Mouse (Mus musculus): ENCODE results near the gene Abcc8. TPM values are rescaled to one million over a fixed set of nuclear protein-coding genes. Genes with fewer than 3 reads are reported as not detected.

Abcc8 gene
- polyA plus RNA-seq, 1 experiment: 1.1 TPM

DNA sequence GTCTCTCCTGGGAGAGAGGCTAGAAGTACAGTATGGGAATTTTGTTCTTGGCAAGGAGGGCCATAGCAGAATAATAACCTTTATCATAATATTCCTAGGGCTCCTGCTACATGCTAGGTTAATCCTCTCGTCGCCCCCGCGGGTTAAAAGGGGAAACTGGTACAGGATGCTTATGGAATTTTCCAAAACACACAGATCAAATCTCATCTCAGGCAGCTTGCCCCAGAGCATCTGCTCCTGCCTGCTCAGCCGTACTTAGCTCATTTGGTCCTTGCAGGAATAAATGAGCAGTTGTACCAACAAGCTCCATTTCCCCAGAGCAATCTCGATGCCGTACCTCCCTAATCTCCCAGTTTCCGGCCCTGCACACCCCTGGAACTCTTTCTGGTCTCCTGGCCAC lies 48.0 kb downstream of the Abcc8 start:
- Histone ChIP-seq H3K4me1 (ENCODE audit: control insufficient read depth, insufficient read depth, insufficient read length, low read length) (no peaks in the 10 kb centered on the region), H3K4me3 (ENCODE audit: insufficient read depth, low read depth, low read length) (no peak overlapping the region), H3K27ac (replicated peaks; ENCODE audit: low read depth, low read length) (no peak overlapping the region)

DNA sequence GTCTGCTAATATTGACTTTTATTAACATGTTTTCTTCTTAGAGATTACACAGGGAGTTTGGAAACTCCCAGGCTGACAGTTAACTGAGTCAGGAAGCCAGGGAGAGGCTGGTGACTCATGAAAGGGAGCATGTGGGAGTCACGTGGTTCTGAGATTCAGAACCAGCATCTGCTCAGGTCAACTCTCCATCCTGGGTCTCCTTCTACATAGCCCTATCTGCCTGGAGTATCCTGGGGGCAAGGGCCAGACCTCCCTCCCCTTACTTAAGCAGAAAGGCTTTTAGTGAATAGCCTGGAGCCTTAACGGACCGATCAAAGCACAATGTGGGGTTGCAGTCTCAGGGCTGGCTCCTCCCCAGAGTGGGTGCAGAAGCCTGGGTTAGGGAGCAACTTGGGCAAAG lies 48.6 kb downstream of the Abcc8 start:
- Histone ChIP-seq H3K4me3 (ENCODE audit: insufficient read depth, low read depth, low read length) (no peak overlapping the region), H3K4me1 (ENCODE audit: control insufficient read depth, insufficient read depth, insufficient read length, low read length) (no peaks in the 10 kb centered on the region), H3K27ac (replicated peaks; ENCODE audit: low read depth, low read length) (no peak overlapping the region)

DNA sequence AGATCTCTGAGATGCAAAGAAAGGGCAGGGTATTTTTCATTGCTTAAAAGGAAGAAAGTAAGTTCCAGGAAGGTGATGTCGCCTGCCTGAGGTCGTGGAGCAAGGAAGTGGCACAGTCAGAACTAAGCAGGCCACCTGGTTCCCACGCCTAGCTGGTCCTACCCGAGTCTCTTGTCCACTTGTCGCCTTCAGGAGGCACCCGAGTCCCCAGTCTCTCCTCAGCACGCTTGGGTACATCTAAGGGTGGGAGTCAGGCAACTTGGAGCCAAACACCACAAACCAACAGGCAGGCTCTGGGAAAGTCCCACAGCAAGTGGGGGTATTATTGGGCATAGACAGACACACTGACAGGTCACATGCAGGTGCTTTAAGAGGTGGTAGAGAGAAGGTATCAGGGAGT lies 49.1 kb downstream of the Abcc8 start:
- no peaks in the 10 kb centered on the region for H3K4me1 ChIP-seq (ENCODE audit: control insufficient read depth, insufficient read depth, insufficient read length, low read length)
- H3K4me3 ChIP-seq (ENCODE audit: insufficient read depth, low read depth, low read length): no peak overlapping the region

DNA sequence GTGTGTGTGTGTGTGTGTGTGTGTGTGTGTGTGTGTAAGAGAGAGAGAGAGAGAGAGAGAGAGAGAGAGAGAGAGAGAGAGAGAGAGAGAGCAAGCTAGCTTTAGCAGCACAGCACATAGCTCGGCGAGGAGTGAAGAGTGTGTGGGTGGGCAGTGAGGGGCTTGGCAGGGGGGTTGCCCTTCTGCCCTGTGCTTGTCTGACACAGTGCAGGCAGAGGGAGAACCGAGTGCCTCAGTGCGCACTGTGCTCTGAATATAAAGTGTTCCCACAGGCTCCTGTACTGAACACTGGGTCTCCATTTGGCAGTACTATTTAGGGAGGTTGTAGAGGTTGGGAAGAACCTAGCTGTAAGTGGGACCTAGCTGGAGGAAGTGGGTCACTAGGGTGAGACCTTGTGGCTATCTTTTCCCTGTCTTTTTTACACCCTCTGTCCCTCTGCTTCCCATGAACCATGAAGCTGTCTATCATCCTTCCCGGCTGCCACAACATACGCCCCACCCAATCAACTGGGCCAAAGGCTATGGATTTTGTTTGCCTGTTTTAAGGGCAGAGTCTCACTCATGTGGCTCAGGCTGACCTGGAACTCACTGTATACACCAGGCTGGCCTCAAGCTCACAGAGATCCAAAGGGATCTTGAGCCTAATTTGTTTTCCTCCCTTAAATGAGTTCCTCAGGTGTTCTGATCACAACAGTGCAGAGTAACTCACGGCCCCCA lies 50.2 kb downstream of the Abcc8 start:
- no peak overlapping the region for H3K27ac ChIP-seq (replicated peaks; ENCODE audit: low read depth, low read length)
- no peaks in the 10 kb centered on the region for H3K4me1 ChIP-seq (ENCODE audit: control insufficient read depth, insufficient read depth, insufficient read length, low read length)
- no peak overlapping the region for H3K4me3 ChIP-seq (ENCODE audit: insufficient read depth, low read depth, low read length)

More for the DNA sequence above, 49.1 kb downstream of the Abcc8 start:
- H3K27ac ChIP-seq (replicated peaks; ENCODE audit: low read depth, low read length): no peak overlapping the region

DNA sequence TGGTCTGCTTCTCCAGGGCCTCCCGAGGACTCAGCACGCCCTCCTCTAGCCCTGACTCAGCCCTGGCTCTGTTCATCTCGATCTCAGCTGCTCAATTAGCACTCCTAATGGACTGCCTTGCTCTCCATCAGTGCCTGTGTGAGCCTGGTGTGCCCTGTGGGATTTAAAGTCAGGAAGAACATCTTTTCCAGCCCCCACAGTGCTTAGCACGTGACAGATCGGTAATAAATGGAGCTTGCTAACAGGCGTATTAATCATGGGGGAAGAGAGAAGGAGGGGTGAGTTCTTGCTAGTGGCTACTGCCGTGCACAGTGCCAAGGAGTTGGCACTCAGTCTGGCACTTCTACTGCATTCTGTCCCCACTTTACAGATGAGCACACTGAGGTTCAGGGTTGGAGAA lies 51.6 kb downstream of the Abcc8 start:
- H3K4me1 ChIP-seq (ENCODE audit: control insufficient read depth, insufficient read depth, insufficient read length, low read length): no peaks in the 10 kb centered on the region
- no peak overlapping the region for H3K4me3 ChIP-seq (ENCODE audit: insufficient read depth, low read depth, low read length)
- no peak overlapping the region for H3K27ac ChIP-seq (replicated peaks; ENCODE audit: low read depth, low read length)

DNA sequence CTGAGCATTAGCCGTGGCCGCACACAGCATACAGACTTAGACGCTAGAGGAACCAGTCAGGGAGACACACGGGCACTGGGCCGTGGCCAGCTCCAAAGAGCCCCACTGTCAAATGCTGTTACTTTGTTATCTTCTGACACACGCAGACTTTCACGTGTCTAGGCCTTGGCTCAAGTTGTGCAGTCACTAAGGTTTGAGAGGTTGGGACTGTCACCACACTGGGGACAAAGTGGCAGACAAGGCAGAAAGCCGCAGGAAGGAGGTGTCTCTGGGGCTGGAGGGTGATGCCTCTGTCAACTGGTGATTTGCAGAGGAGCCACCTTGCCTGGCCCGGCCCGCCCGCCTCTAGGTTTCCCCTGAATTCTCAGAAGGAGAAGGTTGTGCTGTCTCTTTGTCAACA lies 54.5 kb downstream of the Abcc8 start:
- Histone ChIP-seq H3K4me3 (ENCODE audit: insufficient read depth, low read depth, low read length) (no peak overlapping the region), H3K27ac (replicated peaks; ENCODE audit: low read depth, low read length) (no peak overlapping the region), H3K4me1 (ENCODE audit: control insufficient read depth, insufficient read depth, insufficient read length, low read length) (no peaks in the 10 kb centered on the region)

DNA sequence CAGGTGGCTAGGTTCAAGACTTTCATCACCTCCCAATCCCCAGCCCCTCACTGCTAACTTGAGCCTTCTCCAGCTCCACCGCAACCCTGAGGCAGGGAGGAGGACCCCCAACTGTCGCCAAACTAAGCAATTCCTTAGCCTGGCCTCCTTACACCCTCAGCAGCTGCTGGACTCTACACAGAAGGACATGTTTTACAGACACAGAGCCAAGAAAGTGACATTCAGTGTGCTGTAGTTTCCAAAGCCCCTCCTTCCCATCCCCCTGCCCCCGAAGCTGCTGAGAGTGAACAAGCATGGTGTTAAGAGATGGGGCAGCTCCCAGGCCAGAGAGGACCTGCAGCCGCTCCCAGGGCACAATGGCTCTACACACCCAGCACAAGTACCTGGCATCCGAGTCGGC lies 55.4 kb downstream of the Abcc8 start:
- no peak overlapping the region for H3K4me3 ChIP-seq (ENCODE audit: insufficient read depth, low read depth, low read length)
- H3K27ac ChIP-seq (replicated peaks; ENCODE audit: low read depth, low read length): no peak overlapping the region
- no peaks in the 10 kb centered on the region for H3K4me1 ChIP-seq (ENCODE audit: control insufficient read depth, insufficient read depth, insufficient read length, low read length)

DNA sequence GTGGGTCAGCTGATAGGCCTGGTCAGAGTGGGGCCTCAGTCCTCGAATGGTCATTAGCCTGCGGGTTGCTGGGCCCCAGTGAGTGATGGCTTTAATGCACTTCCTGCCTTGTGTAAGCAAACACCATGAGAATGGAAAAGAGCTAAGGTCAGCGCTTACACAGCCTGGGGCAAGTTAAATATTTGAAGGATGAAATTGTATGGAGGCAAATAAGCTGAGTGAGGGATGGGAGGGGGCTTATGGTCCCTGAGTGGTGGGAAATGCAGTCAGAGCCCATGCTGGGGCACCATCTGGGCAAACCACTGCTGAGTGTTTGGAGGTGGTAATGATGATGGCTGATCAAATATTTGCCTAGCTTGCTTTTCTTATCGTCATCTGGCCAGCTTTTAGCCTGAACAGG lies 56.9 kb downstream of the Abcc8 start:
- Histone ChIP-seq H3K4me3 (ENCODE audit: insufficient read depth, low read depth, low read length) (no peak overlapping the region), H3K4me1 (ENCODE audit: control insufficient read depth, insufficient read depth, insufficient read length, low read length) (no peaks in the 10 kb centered on the region), H3K27ac (replicated peaks; ENCODE audit: low read depth, low read length) (no peak overlapping the region)

DNA sequence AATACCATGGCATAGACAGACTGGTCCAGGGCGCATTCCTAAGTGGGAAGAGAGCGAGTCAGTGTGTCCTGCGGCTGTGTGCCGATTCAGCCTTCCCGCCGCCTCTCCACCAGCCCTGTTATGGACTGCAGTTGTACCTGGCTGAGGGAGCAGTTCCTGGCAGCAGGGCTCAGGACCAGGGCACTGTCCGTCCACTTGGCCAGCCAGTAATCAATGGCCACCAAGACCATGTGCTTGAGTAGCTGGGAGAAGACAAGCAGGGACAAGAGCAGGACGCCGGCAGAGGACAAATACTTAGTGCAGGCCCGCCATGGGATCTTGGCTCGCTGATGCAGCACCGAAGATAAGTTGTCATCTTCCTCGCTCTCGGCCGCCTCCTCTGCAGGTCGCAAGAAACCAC lies 62.8 kb downstream of the Abcc8 start:
- no peak overlapping the region for H3K27ac ChIP-seq (replicated peaks; ENCODE audit: low read depth, low read length)
- H3K4me1 ChIP-seq (ENCODE audit: control insufficient read depth, insufficient read depth, insufficient read length, low read length): no peaks in the 10 kb centered on the region
- H3K4me3 ChIP-seq (ENCODE audit: insufficient read depth, low read depth, low read length): no peak overlapping the region

DNA sequence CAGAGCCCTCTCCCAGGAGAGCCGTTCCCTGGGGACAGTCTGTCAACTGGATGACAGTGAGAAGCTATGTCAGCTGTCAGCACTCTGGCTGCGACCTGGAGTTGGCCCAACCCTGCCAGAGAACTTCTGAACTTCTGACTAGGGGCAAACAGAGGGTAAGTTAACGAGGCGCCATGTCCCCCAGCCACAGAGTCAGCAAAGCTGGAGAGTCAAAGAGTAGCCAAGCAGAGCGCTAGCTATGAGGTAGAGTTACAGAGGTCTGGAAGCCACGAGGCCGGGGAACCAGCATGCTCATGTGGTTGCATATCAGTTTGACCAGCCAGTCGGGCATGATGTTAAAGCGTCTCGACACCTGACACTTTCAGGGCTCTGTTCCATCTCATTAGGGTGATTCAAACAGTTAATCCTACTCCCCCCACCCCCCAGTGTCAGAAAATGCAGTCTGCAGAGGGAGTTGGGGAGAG lies 63.7 kb downstream of the Abcc8 start:
- Histone ChIP-seq H3K4me3 (ENCODE audit: insufficient read depth, low read depth, low read length) (no peak overlapping the region), H3K4me1 (ENCODE audit: control insufficient read depth, insufficient read depth, insufficient read length, low read length) (peaks cover 2% of the 10 kb centered on the region; the same call in 1 of the 2 replicates), H3K27ac (replicated peaks; ENCODE audit: low read depth, low read length) (no peak overlapping the region)

DNA sequence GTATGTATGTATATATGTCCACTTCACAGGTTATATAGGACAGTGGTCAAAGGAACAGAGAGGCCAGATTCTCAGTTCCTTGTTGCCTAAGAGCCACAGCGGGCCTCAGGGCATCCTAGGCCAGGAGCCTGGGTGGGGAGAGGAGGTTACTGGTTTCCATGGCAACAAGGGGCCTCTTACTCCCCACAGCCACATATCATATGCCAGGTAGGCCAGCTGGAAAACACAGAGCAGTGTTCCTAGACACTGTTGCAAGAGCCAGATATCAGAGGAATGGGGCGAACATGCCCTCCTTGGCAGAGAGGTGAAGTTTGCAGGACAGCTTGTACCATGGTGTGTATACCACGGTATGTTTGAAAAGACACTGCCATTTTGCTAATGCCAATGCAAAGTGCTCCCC lies 66.4 kb downstream of the Abcc8 start:
- peaks cover 5% of the 10 kb centered on the region; the same call in 1 of the 2 replicates for H3K4me1 ChIP-seq (ENCODE audit: control insufficient read depth, insufficient read depth, insufficient read length, low read length)

DNA sequence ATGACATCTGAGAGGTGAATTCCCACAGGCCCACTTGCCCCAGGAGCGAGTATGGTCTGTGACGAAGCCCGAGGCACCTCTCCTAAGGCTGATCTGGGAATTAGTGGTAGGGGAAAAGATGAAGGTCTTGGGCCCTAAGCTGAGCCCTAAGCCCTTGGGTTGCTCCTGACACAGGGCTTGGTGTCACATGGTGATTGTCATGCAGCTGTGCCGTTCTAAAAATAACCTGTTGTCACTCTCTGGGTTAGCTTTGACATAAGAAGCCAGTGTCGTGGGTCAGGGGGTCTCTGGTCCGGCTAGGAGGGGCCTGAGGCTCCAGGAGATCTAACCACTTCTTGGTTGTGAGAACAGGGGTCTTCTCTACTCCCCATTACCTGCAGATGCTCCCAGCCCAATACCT lies 67.9 kb downstream of the Abcc8 start:
- H3K4me3 ChIP-seq (ENCODE audit: insufficient read depth, low read depth, low read length): no peak overlapping the region
- H3K27ac ChIP-seq (replicated peaks; ENCODE audit: low read depth, low read length): no peak overlapping the region
- H3K4me1 ChIP-seq (ENCODE audit: control insufficient read depth, insufficient read depth, insufficient read length, low read length): peaks cover 5% of the 10 kb centered on the region; the same call in 1 of the 2 replicates

More for the DNA sequence above, 66.4 kb downstream of the Abcc8 start:
- Histone ChIP-seq H3K4me3 (ENCODE audit: insufficient read depth, low read depth, low read length) (no peak overlapping the region), H3K27ac (replicated peaks; ENCODE audit: low read depth, low read length) (no peak overlapping the region)

DNA sequence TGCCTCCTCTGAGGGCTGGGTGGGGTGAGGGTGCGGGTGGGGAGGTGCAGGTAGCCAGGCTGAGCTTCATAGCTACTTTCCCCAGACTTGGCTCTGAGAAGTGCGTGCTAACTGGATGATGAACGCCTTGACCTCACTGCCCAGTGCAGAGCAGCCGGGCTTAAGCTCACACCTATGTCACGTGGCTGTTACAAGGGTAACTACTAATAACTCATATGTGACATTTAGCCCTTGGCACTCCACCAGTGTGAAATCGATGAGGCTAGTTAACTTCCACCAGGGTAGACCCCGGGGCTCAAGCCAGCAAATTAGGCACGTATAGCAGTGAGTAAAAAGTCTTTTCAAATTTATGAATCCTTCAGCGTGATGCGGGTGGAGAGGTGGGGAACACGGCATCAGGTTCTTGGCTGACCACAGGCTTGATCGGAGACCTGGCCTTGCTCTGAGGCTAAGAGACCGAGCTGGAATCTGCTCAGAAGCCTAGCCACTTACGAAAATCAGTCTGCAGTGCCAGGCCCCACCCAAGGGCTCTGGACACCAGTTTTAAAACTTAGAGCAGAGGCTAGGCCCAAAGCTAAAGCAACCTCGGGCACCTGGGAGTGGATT lies 68.5 kb downstream of the Abcc8 start:
- H3K27ac ChIP-seq (replicated peaks; ENCODE audit: low read depth, low read length): no peak overlapping the region
- H3K4me1 ChIP-seq (ENCODE audit: control insufficient read depth, insufficient read depth, insufficient read length, low read length): peaks cover 5% of the 10 kb centered on the region; the same call in 1 of the 2 replicates
- H3K4me3 ChIP-seq (ENCODE audit: insufficient read depth, low read depth, low read length): no peak overlapping the region

DNA sequence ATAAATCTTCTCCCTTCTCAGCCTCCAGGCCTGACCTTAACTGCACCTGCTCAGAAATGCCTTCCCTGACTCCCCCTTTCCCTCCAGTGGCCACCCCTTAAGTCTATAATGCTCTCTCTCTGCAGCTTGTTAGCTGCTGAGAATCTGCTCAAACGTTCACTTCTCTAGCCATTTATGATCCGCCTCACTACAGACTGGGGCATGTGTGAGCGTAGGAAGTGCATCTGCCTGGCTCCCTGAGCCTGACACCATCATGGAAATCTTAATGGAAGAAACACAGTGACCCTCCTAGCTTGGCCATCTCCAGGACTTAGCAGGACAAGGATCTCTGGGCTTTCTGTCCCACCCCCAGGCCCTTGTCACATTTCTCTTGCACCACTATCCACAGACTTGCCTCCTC lies 69.8 kb downstream of the Abcc8 start:
- Histone ChIP-seq H3K4me1 (ENCODE audit: control insufficient read depth, insufficient read depth, insufficient read length, low read length) (peaks cover 5% of the 10 kb centered on the region; the same call in 1 of the 2 replicates), H3K27ac (replicated peaks; ENCODE audit: low read depth, low read length) (no peak overlapping the region), H3K4me3 (ENCODE audit: insufficient read depth, low read depth, low read length) (no peak overlapping the region)

DNA sequence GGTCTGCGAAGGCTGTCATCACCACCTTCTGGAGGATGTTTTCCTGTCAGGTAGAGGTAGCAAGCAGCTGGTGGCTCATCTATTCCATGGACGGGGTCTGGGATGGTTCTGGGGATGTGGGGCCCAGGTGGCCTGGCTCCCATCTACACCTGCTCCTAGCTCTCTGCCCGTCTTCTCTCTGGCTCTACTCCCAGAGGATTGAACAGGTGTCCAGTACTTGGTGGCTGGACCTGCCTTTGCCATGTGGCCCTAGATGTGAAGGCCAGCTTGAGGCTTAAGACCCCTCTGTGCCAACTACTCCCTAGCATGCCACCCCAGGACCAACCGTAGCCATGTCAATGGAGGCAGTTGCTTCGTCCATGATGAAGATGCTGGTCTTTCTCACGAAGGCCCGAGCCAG lies 74.3 kb downstream of the Abcc8 start:
- Histone ChIP-seq H3K27ac (replicated peaks; ENCODE audit: low read depth, low read length) (no peak overlapping the region), H3K4me1 (ENCODE audit: control insufficient read depth, insufficient read depth, insufficient read length, low read length) (no peaks in the 10 kb centered on the region), H3K4me3 (ENCODE audit: insufficient read depth, low read depth, low read length) (no peak overlapping the region)
